Mouse (Mus musculus) kidney, embryonic 14.5 days (tissue): ENCODE measurements around the gene Gm17349. TPM values are rescaled to one million over a fixed set of nuclear protein-coding genes. Genes with fewer than 3 reads are reported as not detected.
"Not testable (repeated sequence)": the region's sequence is repeated elsewhere in the genome, so short reads cannot be mapped to it uniquely, and the experiment has no call there.

Source experiments
- ATAC-seq: fragments of 200-750 bp; cut with Nextera tagmentation; 2 replicates; pipeline ENCODE4 v1.8.0; 2017; ENCODE audit warnings: moderate number of reproducible peaks, mild to moderate bottlenecking, moderate TSS enrichment, moderate library complexity; ENCODE audit not compliant: low FRiP score, low TSS enrichment
- H3K27ac ChIP-seq: fragments of 300-500 bp; sonication (generic); 2 replicates; pipeline ENCODE4 v1.5.1; 2014; ENCODE audit warnings: low read depth, mild to moderate bottlenecking, low read length, moderate library complexity, mixed read lengths
- H3K27me3 ChIP-seq: fragments of 300-500 bp; sonication (generic); 2 replicates; pipeline ENCODE4 v1.6.1; 2014; ENCODE audit warnings: mild to moderate bottlenecking, low read length; ENCODE audit not compliant: control insufficient read depth, insufficient read depth
- H3K36me3 ChIP-seq: fragments of 300-500 bp; sonication (generic); 2 replicates; pipeline ENCODE4 v1.6.1; 2014; ENCODE audit warnings: low read length, mixed read lengths; ENCODE audit not compliant: control insufficient read depth, insufficient read depth
- H3K4me1 ChIP-seq: fragments of 300-500 bp; sonication (generic); 2 replicates; pipeline ENCODE4 v1.6.1; 2014; ENCODE audit warnings: low read length, mixed read lengths; ENCODE audit not compliant: control insufficient read depth, insufficient read depth
- H3K4me2 ChIP-seq: fragments of 300-500 bp; sonication (generic); replicated peaks from 2 replicates; pipeline ENCODE4 v1.6.1; 2014; ENCODE audit warnings: low read depth, mild to moderate bottlenecking, low read length
- H3K4me3 ChIP-seq: fragments of 300-500 bp; sonication (generic); 2 replicates; pipeline ENCODE4 v1.5.1; 2014; ENCODE audit warnings: mild to moderate bottlenecking, low read length
- H3K9ac ChIP-seq: fragments of 300-500 bp; sonication (generic); 2 replicates; pipeline ENCODE4 v1.6.1; 2014; ENCODE audit warnings: low read depth, mild to moderate bottlenecking, low read length, moderate library complexity
- H3K9me3 ChIP-seq: fragments of 300-500 bp; sonication (generic); 2 replicates; pipeline ENCODE4 v1.6.1; 2016; ENCODE audit warnings: low read length; ENCODE audit not compliant: control insufficient read depth
- WGBS: fragments of 180-500 bp; shearing (Covaris S2); extraction: QIAGEN DNeasy Blood & Tissue Kit; methylation state at CpG from one replicate; pipeline ENCODE4 v1.1.7; 2014; 5-methylcytosine and 5-hydroxymethylcytosine counted together
- polyA plus RNA-seq: library from polyadenylated mRNA; unstranded; fragments of >200 nt; fragmentation: Nextera tagmentation; extraction: Ambion mirVana; gene quantifications from 2 replicates; pipeline ENCODE4 v1.2.1, GENCODE M21; 2014

The Gm17349 gene
- polyA plus RNA-seq, 1 experiment from 2014 or later = not detected

DNA sequence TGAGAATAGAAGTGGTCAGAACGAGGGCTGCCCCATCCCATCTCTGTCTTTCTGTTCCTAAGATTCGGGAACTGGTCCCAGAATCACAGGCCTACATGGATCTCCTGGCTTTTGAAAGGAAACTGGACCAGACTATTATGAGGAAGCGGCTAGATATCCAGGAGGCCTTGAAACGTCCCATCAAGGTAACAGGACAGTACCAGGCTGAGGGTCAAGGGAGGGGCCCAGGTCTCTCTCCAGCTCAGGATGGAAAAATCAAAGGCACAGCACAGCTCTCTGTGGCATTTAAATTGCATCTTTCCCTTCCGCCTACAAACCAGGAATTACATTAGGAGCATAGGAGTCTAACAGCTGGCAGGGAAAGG lies 1.6 kb downstream of the Gm17349 start:
- peaks cover 48% of the 10 kb centered on the region for H3K36me3 ChIP-seq
- WGBS = 74% methylated on average over 5 of the region's 5 CpGs
- peaks cover 7% of the 10 kb centered on the region; the same call in 1 of the 2 replicates for H3K4me1 ChIP-seq
- peak overlapping the region; percentile 2; the same call in 1 of the 2 replicates for H3K9ac ChIP-seq
- no peaks in the 10 kb centered on the region for H3K9me3 ChIP-seq
- H3K4me3 ChIP-seq = no peak overlapping the region
- H3K4me2 ChIP-seq = peak overlapping the region; percentile 63; the same call in 1 of the 2 replicates
- no peak for ATAC-seq
- H3K27ac ChIP-seq = peak overlapping the region; percentile 55; the same call in 1 of the 2 replicates
- H3K27me3 ChIP-seq = no peaks in the 10 kb centered on the region

DNA sequence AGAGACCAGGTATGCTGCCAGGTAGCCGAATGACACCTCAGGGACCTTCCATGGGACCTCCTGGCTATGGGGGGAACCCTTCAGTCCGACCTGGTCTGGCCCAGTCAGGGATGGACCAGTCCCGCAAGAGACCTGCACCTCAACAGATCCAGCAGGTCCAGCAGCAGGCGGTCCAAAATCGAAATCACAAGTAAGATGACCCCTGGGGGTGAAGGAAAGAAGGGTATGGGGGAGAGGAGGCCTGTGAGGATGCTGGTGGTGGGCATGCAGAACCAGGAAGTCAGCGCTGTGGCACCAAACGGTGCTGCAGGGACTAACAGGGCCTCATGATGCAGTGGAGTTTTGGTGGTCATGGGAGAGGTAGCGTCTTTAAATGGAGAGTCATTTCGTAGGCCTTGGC lies 2.2 kb downstream of the Gm17349 start:
- 58% methylated on average over 9 of the region's 9 CpGs for whole genome bisulfite sequencing
- H3K27ac ChIP-seq = peak overlapping the region; percentile 33; the same call in 1 of the 2 replicates
- peak overlapping the region; percentile 79; the same call in 1 of the 2 replicates for H3K9ac ChIP-seq
- H3K27me3 ChIP-seq = no peaks in the 10 kb centered on the region
- ATAC-seq = no peak
- H3K4me3 ChIP-seq = peak overlapping the region; percentile 59
- peak overlapping the region; percentile 63 for H3K4me2 ChIP-seq
- peaks cover 42% of the 10 kb centered on the region for H3K36me3 ChIP-seq
- H3K9me3 ChIP-seq = no peaks in the 10 kb centered on the region
- peaks cover 10% of the 10 kb centered on the region; the same call in 1 of the 2 replicates for H3K4me1 ChIP-seq

DNA sequence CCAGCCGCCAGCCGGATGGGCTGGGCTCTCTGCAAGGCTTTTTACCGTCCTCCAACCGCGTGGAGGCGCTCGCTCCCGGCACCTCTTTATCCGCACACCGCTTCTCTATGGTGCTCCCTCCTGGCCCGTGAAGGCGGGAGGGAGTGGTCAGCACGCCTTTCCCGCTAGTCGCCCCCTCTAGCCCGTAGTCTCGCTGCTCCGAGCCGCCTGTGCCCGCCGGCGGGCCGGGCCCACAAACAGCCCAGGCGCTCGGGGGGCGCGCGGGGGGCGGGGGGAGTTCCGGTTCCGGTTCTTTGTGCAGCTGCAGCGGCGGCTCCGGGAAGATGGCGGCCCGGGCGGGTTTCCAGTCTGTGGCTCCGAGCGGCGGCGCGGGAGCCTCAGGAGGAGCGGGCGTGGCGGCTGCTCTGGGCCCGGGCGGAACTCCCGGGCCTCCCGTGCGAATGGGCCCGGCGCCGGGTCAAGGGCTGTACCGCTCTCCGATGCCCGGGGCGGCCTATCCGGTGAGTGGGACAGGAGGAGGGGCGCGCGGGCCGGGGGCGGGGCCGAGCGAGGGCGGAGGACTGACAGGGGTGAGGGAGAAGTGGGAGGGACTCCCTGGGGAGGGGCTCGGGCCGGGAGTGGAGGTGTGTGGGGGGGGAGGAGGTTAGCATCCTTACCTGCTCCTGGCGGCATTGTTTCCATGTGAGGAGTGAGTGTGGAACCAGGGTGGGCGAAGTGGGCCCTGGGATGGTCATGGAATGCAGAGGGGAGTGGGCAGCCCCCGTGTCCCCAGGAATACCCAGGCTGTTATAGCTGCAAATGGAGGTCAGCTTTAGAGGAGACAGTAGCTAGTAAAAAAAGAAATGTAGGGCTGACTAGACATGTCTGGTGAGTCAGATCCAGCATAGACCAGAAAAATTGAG lies 3.0 kb downstream of the Gm17349 start, which contains the start of gene Smarcd1:
TSS of gene Smarcd1 (plus strand) at position 131 of the 902 bp plus-strand sequence.
- Histone ChIP-seq H3K9ac (peak within 1 kb of the TSS; percentile 79), H3K4me1 (peaks cover 10% of the 10 kb centered on the region; the same call in 1 of the 2 replicates), H3K4me2 (peak within 1 kb of the TSS; percentile 63), H3K9me3 (no peaks in the 10 kb centered on the region), H3K36me3 (peaks cover 34% of the 10 kb centered on the region), H3K27me3 (no peaks in the 10 kb centered on the region), H3K27ac (peak within 1 kb of the TSS; percentile 87), H3K4me3 (peak within 1 kb of the TSS; percentile 59)
- ATAC-seq = peak; percentile 96
- under 1% methylated on average over 69 of the region's 71 CpGs for WGBS

DNA sequence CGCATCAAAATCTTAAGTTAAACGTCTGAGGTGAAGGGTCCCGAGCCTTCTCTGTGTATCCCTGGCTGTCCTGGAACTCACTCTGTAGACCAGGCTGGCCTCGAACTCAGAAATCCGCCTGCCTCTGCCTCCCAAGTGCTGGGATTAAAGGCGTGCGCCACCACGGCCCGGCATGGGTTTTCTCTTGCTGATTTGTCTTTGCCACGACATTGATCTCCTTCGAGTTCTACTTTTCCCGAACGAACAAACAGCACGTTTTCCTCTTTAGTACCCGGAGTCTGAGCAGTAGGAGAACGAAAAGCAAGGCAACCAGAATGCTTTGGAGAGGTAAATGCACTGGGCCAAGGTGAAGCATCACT lies 3.7 kb downstream of the Gm17349 start:
- peaks cover 27% of the 10 kb centered on the region for H3K36me3 ChIP-seq
- H3K27ac ChIP-seq = peak overlapping the region; percentile 87; the same call in 1 of the 2 replicates
- ATAC-seq, H3K9me3 ChIP-seq, H3K27me3 ChIP-seq, H3K4me1 ChIP-seq: not testable (repeated sequence)
- H3K4me2 ChIP-seq = peak overlapping the region; percentile 37
- WGBS = 46% methylated on average over 16 of the region's 16 CpGs
- H3K4me3 ChIP-seq = peak overlapping the region; percentile 59
- H3K9ac ChIP-seq = peak overlapping the region; percentile 79; the same call in 1 of the 2 replicates

DNA sequence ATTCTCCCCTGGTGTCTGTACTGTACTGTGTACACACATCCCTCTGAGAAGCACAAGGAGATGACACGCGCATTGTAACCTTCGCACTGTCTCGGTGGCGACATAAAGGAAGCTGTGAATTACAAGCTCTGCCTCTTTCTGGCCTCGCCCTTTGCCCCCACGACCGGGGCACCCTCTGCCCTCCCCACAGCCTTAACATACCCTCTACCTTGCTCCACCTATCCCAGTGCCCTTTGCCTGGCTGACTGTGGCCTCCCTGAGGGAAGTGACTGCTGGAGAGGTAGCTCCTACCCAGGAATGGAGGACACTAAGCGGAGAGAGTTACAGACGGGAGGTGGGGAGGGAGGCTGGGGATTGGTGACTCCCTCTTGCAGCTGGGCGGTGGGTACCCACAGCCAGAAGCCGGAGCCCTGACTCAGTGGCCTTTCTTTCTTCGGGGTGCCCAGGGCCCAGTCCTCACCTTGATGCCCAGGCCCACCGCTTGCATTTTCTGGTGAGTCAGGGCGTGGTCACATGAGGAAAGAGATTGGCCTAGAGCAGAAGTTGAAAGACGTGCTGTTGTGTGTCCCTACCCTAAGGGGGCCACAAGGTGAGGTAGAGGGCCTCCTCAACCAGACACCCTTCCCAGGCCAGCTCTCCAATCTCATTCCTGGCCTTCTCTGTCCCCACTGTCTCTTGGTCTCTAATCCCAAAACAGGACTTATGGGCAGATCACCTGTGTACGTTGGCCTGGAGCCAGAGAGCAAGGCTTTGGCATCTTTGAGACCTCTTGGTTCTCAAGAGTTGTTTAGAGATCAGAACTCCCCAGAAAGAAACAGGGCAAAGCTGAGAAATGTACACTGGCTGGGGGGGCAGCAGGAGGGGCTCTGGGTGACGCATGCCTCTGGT lies 4.8 kb downstream of the Gm17349 start:
- ATAC-seq = no peak
- Histone ChIP-seq H3K36me3 (peaks cover 18% of the 10 kb centered on the region), H3K4me1 (peaks cover 10% of the 10 kb centered on the region; the same call in 1 of the 2 replicates), H3K4me3 (no peak overlapping the region), H3K27ac (no peak overlapping the region), H3K9me3 (no peaks in the 10 kb centered on the region), H3K4me2 (no peak overlapping the region), H3K27me3 (no peaks in the 10 kb centered on the region), H3K9ac (no peak overlapping the region)
- 86% methylated on average over 18 of the region's 18 CpGs for WGBS

DNA sequence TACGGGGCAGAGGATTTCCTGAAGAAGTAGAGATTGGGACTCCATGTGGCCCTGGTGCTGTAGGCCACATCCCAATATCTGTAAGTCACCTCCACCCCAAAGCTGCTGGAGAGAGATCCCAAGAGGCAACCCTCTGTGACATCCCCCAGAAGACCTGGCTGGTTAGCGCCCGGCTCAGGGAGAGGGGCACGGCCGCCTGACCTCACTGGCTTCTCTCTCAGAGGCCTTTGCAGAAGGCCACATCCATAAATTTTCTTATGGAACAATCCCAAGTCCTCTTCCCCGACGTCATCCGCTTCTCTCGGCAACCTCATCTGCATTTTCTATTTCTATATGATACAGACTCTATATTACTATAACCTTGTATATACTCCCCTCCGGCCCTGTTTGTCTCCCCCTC lies 5.6 kb downstream of the Gm17349 start:
- Histone ChIP-seq H3K36me3 (peaks cover 12% of the 10 kb centered on the region), H3K4me1 (peaks cover 10% of the 10 kb centered on the region; the same call in 1 of the 2 replicates), H3K4me3 (no peak overlapping the region), H3K9me3 (no peaks in the 10 kb centered on the region), H3K27me3 (no peaks in the 10 kb centered on the region), H3K4me2 (no peak overlapping the region), H3K9ac (no peak overlapping the region), H3K27ac (no peak overlapping the region)
- 69% methylated on average over 10 of the region's 10 CpGs for WGBS
- ATAC-seq = no peak

DNA sequence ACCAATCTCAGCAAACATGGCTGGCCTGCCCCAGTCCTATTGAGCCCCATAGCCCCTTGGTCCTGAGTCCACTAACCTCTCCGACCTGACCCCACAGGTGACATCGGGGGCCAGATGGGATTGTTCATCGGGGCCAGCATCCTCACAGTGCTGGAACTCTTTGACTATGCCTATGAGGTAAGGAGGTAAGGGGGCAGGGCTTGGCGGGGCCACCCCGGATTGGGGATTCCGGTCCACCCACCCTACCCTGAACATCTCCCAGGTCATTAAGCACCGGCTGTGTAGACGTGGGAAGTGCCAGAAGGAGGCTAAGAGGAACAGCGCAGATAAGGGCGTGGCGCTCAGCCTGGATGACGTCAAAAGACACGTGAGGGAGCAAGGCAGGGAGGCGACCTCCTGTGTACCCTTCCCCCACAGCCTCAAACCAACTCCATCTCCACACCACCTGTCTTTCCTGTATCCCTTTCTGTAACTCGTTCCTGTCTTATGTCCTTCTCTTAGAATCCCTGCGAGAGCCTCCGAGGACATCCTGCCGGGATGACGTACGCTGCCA lies 6.7 kb downstream of the Gm17349 start:
- H3K27ac ChIP-seq = no peak overlapping the region
- H3K9ac ChIP-seq = no peak overlapping the region
- ATAC-seq = no peak
- no peaks in the 10 kb centered on the region for H3K27me3 ChIP-seq
- H3K36me3 ChIP-seq = 0 out of 2 replicates have a peak, but pooled peaks cover 2% of the 10 kb centered on the region
- peaks cover 10% of the 10 kb centered on the region; the same call in 1 of the 2 replicates for H3K4me1 ChIP-seq
- H3K4me2 ChIP-seq = no peak overlapping the region
- 29% methylated on average over 20 of the region's 20 CpGs for WGBS
- H3K9me3 ChIP-seq = no peaks in the 10 kb centered on the region
- H3K4me3 ChIP-seq = no peak overlapping the region

DNA sequence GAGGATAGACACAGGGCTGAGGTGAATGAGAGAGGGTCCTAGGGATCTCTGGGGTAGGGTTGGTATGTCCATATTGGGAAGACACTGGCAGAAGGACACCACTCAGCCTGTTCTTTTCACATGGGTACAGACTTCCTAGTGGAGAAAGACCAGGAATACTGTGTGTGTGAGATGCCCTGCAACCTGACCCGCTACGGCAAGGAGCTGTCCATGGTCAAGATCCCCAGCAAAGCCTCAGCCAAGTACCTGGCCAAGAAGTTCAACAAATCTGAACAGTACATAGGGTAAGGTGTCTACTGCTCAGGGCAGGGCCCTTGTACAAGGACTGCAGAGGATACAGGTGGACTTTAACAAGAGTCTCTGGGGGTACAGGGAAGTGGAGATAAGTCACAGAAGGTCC lies 8.0 kb downstream of the Gm17349 start:
- Histone ChIP-seq H3K27ac (no peak overlapping the region), H3K9ac (no peak overlapping the region), H3K4me2 (no peak overlapping the region), H3K36me3 (no peaks in the 10 kb centered on the region), H3K27me3 (no peaks in the 10 kb centered on the region), H3K9me3 (no peaks in the 10 kb centered on the region), H3K4me3 (no peak overlapping the region), H3K4me1 (0 out of 2 replicates have a peak, but pooled peaks cover 4% of the 10 kb centered on the region)
- WGBS = 17% methylated on average over 2 of the region's 2 CpGs
- no peak for ATAC-seq
